Comparison of ENCODE assay signal across 12 mouse cellular contexts in the genomic region with DNA sequence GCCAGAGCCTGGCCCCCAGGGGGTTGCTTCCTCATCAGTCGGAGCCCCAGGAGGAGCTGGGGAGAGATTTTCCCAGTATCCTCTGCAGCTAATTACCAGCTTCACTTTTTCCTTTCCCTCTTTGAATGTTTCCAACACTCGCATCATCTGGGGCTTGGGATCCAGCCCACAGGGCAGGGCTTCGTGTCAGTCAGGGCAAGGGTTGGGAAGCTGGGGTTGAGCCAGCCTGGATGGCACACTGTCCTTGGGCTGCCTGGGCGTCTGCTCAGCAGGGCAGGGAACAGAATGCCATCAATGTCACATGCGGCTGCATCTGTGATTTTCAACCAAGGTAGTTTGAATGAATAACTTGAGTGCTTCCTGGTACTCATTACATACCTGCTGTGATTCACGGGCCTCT. TPM values are rescaled to one million over a fixed set of nuclear protein-coding genes. Genes with fewer than 3 reads are reported as not detected.
DNase-seq lines count a peak whose midpoint lies in the region; ATAC-seq lines count a peak whose summit lies in the region.
"Had no signal": no experiment of that assay in that cellular context is flagged by ENCODE, and none has a peak within 500 bp of the region (broad histone marks: within the 10 kb centered on the region; RNA-seq: fewer than 3 reads in every experiment).

No protein-coding gene starts in this region.

- no peak overlapping the region for H3K4me3 ChIP-seq in kidney, embryonic 15.5 days (replicated peaks)
- H3K4me3 ChIP-seq in heart, embryonic 10.5 days: no peak overlapping the region
- H3K4me3 ChIP-seq: forebrain, embryonic 10.5 days had no signal

- peak; percentile 48 to 61 for DNase-seq in cerebellum, postnatal 14 days
- no peak for DNase-seq in cerebellum, adult 11 months
- DNase-seq in kidney, adult 8-10 months: peak; percentile 65 to 78
- DNase-seq in adrenal gland, adult 8-10 months: peak; percentile 73
- DNase-seq in kidney, postnatal 25 days: peak; percentile 63 to 84
- DNase-seq in heart, embryonic 10.5 days (ENCODE audit: low spot score): no peak
- no peak for DNase-seq in right cerebral cortex, postnatal 14 days
- DNase-seq: heart, postnatal 36 days; thymus, adult 18-20 months had no signal

- H3K27ac ChIP-seq in kidney, embryonic 15.5 days: no peak overlapping the region
- no peak overlapping the region for H3K27ac ChIP-seq in heart, embryonic 10.5 days
- H3K27ac ChIP-seq: forebrain, embryonic 10.5 days; kidney, postnatal 0 days had no signal

- no peak overlapping the region for H3K9ac ChIP-seq in kidney, embryonic 15.5 days

- 0 out of 2 replicates have a peak, but pooled peaks cover 3% of the 10 kb centered on the region for H3K9me3 ChIP-seq in kidney, embryonic 15.5 days (replicated peaks)
- no peaks in the 10 kb centered on the region for H3K9me3 ChIP-seq in heart, embryonic 10.5 days
- H3K9me3 ChIP-seq: forebrain, embryonic 10.5 days had no signal

- no peaks in the 10 kb centered on the region for H3K36me3 ChIP-seq in kidney, embryonic 15.5 days
- no peaks in the 10 kb centered on the region for H3K36me3 ChIP-seq in heart, embryonic 10.5 days
- H3K36me3 ChIP-seq: forebrain, embryonic 10.5 days had no signal

- WGBS in kidney, embryonic 15.5 days: 59% methylated on average over 6 of the region's 6 CpGs
- WGBS in heart, embryonic 10.5 days: 55% methylated on average over 6 of the region's 6 CpGs

- H3K4me1 ChIP-seq in kidney, embryonic 15.5 days: peaks cover 44% of the 10 kb centered on the region
- H3K4me1 ChIP-seq in heart, embryonic 10.5 days: peaks cover 56% of the 10 kb centered on the region

- no peak for ATAC-seq in kidney, embryonic 15.5 days (replicated peaks; ENCODE audit: low FRiP score)

- no peak overlapping the region for H3K4me2 ChIP-seq in kidney, embryonic 15.5 days

- peaks cover 43% of the 10 kb centered on the region for H3K27me3 ChIP-seq in kidney, embryonic 15.5 days
- H3K27me3 ChIP-seq in heart, embryonic 10.5 days (ENCODE audit: insufficient read depth, poor library complexity, severe bottlenecking): peaks cover 100% of the 10 kb centered on the region

RNA-seq across cellular contexts. Expression of a gene that starts 52.4 kb away (rescaled TPM):
- 26.1 and 30.9 TPM in 2 replicates for polyA plus RNA-seq in kidney, embryonic 15.5 days (2015; fragmentation: Nextera tagmentation; extraction: Ambion mirVana)
- 100 to 1,000 TPM; 100 to 139 (median 108) TPM for total RNA-seq in adrenal gland, adult 8-10 months (2022)
- polyA plus RNA-seq in heart, embryonic 10.5 days (2016; fragmentation: Nextera tagmentation; extraction: Ambion mirVana): 15.6 and 25.4 TPM in 2 replicates

Comparison
In these comparisons a context has a peak if more than half of its experiments do, and no peak if none do; other contexts are left out.
1. DNase-seq: peak in cerebellum, postnatal 14 days (2 of 2), kidney, adult 8-10 months (2 of 2), adrenal gland, adult 8-10 months (single experiment) and kidney, postnatal 25 days (2 of 2); none in cerebellum, adult 11 months (single experiment), heart, embryonic 10.5 days (single experiment) and right cerebral cortex, postnatal 14 days (single experiment).